Mouse (Mus musculus) monocyte, adult 5-6 weeks (primary cell): ENCODE measurements around the gene Slc25a28. TPM values are rescaled to one million over a fixed set of nuclear protein-coding genes. Genes with fewer than 3 reads are reported as not detected.

Source experiments
- ATAC-seq: fragments of 153-309, 156-312 bp; replicated peaks from 2 replicates; pipeline ENCODE4 v1.8.0; 2017; ENCODE audit warnings: mild to moderate bottlenecking; ENCODE audit not compliant: low TSS enrichment, insufficient number of reproducible peaks, severe bottlenecking, poor library complexity, low FRiP score
- total RNA-seq: library from RNA; stranded (forward); fragments of 200-1000, 200-491, 200-594 nt; gene quantifications from 3 replicates; pipeline ENCODE4 v1.2.3, GENCODE M21; 2017

Gene Slc25a28
- total RNA-seq, 1 experiment from 2014 or later, result 101 TPM

GRCm38 (mm10) chr19:43651241-43651785, 23.4 kb downstream of the Slc25a28 start:
- ATAC-seq, result no peak

GRCm38 (mm10) chr19:43648343-43648742, 26.3 kb downstream of the Slc25a28 start:
- ATAC-seq, result peak; percentile 91

- peak; percentile 59 for ATAC-seq
Measured at GRCm38 (mm10) chr19:43647261-43647660, 27.4 kb downstream of the Slc25a28 start.

GRCm38 (mm10) chr19:43646852-43647251, 27.8 kb downstream of the Slc25a28 start:
- ATAC-seq, result 0 out of 2 replicates have a peak, but pooled peaks have one; percentile 1

- no peak for ATAC-seq
Measured at GRCm38 (mm10) chr19:43645508-43645907, 29.2 kb downstream of the Slc25a28 start.

- no peak for ATAC-seq
Measured at GRCm38 (mm10) chr19:43642843-43643242, 31.8 kb downstream of the Slc25a28 start.

- ATAC-seq, result no peak
Measured at GRCm38 (mm10) chr19:43641833-43642232, 32.8 kb downstream of the Slc25a28 start.

GRCm38 (mm10) chr19:43630466-43631251, 44.0 kb downstream of the Slc25a28 start:
- ATAC-seq, result peak; percentile 97

GRCm38 (mm10) chr19:43629088-43629487, 45.6 kb downstream of the Slc25a28 start:
- no peak for ATAC-seq

GRCm38 (mm10) chr19:43627345-43627744, 47.3 kb downstream of the Slc25a28 start:
- no peak for ATAC-seq

GRCm38 (mm10) chr19:43626160-43626559, 48.5 kb downstream of the Slc25a28 start:
- ATAC-seq, result no peak

- ATAC-seq, result peak; percentile 59
Measured at GRCm38 (mm10) chr19:43623913-43624312, 50.8 kb downstream of the Slc25a28 start.

GRCm38 (mm10) chr19:43619916-43620479, 54.7 kb downstream of the Slc25a28 start:
- ATAC-seq, result no peak

GRCm38 (mm10) chr19:43618505-43619030, 56.1 kb downstream of the Slc25a28 start:
- no peak for ATAC-seq

- ATAC-seq, result no peak
Measured at GRCm38 (mm10) chr19:43617761-43618349, 56.8 kb downstream of the Slc25a28 start.

- ATAC-seq, result no peak
Measured at GRCm38 (mm10) chr19:43616889-43617288, 57.8 kb downstream of the Slc25a28 start.

- ATAC-seq, result no peak
Measured at GRCm38 (mm10) chr19:43616415-43616861, 58.2 kb downstream of the Slc25a28 start.

- no peak for ATAC-seq
Measured at GRCm38 (mm10) chr19:43615571-43616414, 58.9 kb downstream of the Slc25a28 start.
